Mouse (Mus musculus): Measurements from ENCODE around the gene Rnf181.

The Rnf181 gene

DNA sequence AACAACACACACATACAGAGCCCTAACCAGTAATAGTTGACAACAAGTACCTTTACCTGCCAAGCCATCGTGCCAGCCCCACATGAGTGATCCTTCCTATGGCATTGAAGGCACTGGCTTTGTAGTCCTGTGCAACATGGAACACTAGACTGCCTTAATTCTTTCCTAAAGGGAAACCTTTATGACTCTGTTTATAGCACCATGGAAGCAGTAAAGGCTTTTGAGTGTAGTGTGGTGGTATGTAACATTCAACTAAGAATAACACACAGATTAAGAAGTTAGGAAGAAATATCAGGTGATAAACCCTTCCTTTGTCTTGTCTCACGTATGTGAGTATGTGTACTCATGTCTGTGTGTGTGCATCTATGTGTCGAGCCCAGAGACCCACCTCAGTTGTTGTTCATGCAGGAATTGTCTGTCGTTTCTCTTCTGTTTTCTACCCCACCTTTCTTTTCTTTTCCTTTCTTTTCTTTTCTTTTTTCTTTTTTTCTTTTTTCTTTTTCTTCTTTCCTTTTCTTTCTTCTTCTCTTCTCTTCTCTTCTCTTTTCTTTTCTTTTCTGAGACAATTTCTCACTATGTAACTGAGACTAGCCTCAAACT, at the start of gene Rnf181:
Rnf181 (minus strand) TSS at position 113 of the 600 bp plus-strand sequence.
- no peak for DNase-seq (ENCODE audit: low spot score)

DNA sequence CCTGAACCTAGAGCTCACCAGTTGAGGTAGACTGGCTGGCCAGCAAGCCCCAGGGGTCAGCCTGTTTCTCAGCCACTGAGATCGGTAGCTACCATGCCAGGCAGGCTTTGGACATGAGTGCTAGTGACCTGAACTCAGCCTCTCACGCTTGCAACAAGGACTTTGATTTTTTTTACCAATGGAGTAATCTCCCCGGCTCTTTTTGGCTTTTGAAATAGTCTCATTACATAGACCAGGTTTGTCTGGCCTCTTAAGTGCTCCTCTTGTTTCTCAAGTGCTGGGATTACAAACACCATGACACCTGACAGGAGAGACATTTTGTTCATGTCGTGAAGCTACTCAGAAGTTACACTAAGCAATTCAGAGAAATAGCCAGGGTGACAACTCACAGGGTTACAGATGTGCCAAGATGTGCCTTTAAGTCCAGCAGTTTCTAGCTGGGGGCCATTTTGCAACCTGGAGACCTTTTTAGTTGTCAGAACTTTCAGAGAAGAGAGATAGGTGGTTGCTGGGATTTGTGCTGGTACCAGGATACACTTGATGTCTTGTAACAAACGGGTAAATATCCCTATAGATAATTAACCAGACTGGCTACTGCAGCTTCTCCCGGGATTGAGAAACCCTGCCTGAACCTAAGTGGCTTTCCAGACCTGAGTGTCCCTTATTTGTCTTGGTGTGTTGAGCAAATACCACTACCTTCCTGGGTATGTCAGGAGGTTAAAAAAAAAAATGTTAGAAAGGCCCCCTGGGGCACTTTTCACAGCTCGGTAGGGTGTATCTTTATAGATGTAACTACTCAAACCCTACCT, 49.4 kb upstream of the Rnf181 start:
- DNase-seq (ENCODE audit: low spot score) = no peak

DNA sequence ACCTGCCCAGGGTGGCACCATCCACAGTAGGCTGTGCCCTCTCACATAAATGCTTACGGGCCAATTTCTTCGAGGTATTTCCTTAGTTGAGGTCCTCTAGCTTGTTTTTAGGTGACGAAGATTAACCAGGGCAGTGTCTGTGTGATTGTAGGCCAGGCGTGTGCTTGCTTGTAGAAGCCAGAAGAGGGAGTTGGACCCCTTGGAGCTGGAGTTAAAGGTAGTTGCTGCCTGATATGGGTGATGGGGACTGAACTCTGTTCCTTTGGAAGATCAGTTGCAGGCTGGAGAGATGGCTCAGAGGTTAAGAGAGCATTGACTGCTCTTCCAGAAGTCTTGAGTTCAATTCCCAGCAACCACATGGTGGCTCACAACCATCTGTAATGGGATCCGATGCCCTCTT, 48.4 kb upstream of the Rnf181 start:
- DNase-seq (ENCODE audit: low spot score) = no peak

DNA sequence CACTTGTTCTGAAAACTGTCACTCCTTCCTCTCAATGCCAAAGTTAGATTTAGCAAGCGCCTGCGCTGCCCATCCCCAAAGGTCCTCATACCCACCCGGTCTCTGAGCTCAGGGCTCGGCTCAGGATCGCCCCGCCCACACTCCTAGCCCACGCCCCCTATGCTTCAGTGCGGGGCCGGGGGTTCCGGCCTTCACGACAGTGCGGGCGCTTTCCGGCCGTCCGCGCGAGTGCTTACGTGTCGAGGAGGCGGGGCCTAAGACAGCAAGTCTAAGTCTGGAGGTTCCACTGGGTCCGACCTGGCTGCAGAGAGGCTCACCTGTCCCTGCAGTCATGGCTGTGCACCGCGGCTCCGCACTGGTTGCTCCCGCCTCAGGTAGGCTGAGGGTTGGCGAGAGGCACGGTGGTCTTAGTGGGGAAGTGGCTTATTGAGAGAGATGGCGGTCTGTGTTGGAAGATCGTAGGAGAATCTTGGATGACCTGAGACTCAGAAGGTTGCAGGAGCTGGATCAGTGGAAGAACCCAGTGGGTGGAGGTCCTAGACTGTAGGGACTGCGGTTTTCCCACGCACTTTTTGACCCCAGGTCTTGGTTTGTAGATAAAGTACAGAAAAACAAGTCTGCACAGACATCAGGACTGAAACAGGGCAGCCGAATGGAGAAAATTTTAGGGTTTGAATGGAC, 47.5 kb upstream of the Rnf181 start, which contains the start of gene Ggcx:
Ggcx (plus strand) TSS at position 233 of the 681 bp plus-strand sequence.
- DNase-seq (ENCODE audit: low spot score) = peak; percentile 95

DNA sequence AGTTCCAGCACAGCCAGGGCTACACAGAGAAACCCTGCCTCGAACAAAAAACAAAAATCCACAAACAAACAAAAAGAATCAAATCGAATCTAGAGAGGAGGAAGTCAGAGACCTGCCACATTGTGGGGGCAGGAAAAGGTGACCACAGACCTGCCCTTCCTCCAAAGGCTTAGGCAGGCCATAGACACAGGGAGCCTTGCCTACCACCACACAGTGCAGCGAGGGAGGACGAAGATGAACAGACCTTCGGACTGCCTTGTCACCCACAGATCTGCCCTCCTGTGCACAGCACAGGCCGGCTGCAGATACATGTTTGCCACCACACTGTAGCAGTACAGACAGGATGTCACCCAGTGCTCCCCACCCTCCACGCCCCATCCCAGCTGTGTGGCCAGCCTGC, 43.8 kb upstream of the Rnf181 start:
- DNase-seq (ENCODE audit: low spot score) = no peak

DNA sequence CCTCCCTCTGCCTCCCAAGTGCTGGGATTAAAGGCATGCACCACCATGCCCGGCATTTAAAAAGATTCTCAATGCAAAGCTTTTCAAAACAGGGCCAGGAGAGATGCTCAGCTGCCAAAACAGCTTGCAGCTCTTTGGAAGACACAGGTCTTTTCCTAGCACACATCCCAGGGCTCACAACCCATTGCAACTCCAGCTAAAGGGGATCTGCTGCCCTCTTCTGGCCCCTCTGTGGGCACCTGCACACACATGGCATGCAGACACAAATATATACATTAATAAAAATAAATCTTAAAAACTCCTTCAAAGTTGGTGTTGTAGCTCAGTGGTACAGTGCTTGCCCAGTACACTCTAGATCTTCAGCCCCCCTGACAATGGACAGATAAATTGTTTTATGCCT, 43.2 kb upstream of the Rnf181 start:
- no peak for DNase-seq (ENCODE audit: low spot score)

DNA sequence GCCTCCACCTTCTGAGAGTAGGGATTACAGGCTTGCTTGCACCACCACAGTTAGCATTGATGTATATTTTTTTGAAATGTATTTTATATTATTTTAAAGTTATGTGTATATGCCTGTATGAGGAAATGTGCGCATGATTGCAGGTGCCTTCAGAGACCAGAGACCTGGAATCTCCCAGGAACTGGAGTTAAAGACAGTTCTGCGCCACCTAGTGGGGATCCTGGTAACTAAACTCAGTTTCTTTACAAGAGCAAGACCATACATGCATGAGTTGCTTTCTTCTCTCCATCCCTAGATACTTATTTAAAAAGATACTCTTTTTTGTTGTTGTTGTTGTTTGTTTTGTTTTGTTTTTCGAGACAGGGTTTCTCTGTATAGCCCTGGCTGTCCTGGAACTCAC, 42.8 kb upstream of the Rnf181 start:
- DNase-seq (ENCODE audit: low spot score) = peak; percentile 86

DNA sequence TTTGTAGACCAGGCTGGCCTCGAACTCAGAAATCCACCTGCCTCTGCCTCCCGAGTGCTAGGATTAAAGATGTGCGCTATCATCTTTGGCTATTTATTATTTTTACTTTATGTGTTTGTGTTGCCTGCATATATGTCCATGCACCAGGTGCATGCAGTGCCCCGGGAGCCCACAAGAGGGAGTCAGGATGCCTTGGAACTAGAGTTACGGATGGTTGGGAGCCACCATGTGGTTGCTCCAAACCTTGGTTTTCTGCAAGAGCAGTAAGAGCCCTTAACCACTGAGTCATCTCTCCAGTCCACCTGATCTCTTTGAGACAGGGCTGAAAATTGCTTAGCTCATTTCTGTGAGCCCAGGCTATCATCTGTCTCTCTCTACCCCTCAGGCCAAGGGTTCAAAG, 40.4 kb upstream of the Rnf181 start:
- DNase-seq (ENCODE audit: low spot score) = peak; percentile 93

DNA sequence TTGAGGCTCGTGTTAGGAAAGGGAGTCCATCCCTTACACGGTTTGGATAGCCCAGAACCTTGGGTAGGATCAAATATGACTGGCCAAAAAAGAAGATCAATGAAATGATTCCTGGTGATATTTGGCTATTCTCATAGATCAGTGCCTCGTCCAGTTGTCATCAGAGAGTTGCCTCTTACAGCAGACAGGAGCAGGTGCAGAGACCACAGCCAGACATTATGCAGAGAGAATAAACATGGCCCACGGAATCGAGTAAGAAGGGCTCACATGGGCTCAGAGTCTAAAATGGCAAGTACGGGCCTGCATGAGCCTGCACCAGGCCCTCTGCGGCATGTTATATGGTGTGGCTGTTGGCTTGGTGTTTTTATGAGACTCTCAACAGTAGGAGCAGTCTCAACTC, 38.6 kb upstream of the Rnf181 start:
- no peak for DNase-seq (ENCODE audit: low spot score)

DNA sequence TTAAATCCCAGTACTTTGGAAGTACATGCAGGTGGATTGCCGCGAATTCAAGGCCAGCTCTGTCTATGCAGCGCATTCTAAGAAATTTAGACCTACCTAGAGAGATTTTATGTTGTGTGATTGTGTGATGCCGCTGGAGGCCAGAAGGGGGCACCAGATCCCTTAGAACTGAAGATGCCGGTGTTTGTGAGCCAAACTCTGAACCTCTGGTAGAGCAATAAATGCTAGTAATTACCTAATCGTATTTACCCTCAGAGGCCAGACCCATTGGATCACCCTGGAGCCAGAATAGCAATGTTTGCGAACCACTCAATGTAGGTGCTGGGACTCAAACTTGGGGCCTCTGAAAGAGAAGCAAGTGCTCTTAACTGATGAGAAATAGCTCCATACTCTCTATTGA, 35.1 kb upstream of the Rnf181 start:
- DNase-seq (ENCODE audit: low spot score) = peak; percentile 85

DNA sequence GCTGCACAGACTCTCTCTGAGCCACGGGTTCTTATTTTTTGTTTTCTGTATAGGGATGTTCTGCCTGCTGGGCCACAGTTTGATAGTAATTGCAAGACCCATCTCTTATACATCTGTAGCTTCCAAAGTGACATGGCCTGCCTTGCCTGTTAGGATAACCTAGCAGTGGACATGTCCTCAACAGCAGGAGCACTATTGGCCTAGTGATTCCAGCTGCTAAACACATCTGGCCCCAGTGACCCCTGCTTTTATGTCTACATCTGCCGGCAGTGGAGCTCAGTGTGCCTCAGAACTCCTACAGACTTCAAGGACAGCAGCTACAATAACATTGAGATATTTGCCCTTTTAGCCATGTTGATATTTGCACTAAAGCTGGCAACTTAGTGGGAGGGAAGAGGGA, 33.2 kb upstream of the Rnf181 start:
- no peak for DNase-seq (ENCODE audit: low spot score)

DNA sequence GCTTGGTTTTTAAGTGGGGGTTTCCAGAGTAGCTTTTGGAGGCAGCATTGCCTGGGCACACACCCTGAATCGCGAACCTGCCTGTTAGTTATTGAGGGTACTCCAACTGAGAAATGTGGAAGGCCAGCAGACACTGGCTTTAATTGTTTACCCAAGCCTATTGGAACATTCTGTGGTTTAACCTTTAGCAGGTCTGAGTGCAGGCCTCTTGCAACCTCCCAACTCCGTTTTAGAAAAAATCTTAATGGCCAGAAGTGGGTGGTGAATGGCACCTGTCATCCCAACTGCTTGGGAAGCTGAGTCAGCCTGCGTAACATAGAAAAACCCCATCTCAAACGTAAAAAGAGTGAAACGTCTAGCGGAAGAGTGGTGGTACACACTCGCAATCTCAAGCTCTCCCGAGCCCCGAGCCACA, 30.1 kb upstream of the Rnf181 start:
- no peak for DNase-seq (ENCODE audit: low spot score)

DNA sequence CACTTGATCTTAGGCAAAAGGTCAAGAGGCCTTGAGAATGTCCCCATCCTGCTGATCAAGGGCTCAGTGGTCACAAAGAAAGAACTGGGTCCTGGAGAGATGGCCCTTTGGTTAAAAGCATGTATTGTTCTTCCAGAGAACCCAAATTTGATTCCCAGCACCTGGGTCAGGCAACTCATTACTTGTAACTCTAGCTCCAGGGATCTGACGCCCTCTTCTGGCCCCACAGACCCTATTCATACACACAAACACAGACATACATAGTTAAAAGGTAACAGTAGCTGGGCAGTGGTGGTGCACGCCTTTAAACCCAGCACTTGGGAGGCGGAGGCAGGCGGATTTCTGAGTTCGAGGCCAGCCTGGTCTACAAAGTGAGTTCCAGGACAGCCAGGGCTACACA, 25.6 kb upstream of the Rnf181 start:
- no peak for DNase-seq (ENCODE audit: low spot score)

DNA sequence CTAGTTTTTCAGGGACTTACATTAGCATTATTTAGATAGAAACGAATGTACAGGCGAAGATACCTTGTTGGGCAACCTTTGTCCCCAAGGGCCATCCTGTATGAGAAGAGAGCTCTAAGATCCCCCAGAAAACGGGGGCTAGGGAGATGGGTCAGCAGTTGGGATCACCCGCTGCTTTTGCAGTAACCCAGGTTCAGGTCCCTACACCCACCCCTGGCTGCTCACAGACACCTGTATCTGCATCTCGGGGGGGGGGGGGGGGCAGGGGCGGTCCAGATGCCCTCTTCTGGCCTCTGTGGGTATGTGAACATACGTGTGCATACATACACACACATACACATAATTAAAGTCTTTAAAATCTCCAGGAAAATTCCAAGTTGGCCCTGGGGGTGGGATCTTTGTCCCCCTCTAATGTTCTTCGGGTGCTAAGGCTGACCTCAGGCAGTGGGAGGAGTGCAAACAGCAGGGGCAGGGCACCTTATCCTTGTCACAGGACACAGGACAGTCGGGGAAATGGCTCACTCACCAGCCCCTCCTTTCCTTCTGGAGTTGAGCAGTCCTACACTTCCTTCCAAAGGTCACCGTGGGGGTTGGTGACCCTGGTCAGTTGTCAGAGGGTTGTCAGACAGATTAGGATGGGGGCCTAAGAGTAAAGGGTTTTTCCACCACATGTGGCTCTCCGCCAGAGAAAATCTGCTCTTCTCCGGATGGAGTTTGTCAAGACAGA, 24.2 kb upstream of the Rnf181 start:
- peak; percentile 72 for DNase-seq (ENCODE audit: low spot score)

DNA sequence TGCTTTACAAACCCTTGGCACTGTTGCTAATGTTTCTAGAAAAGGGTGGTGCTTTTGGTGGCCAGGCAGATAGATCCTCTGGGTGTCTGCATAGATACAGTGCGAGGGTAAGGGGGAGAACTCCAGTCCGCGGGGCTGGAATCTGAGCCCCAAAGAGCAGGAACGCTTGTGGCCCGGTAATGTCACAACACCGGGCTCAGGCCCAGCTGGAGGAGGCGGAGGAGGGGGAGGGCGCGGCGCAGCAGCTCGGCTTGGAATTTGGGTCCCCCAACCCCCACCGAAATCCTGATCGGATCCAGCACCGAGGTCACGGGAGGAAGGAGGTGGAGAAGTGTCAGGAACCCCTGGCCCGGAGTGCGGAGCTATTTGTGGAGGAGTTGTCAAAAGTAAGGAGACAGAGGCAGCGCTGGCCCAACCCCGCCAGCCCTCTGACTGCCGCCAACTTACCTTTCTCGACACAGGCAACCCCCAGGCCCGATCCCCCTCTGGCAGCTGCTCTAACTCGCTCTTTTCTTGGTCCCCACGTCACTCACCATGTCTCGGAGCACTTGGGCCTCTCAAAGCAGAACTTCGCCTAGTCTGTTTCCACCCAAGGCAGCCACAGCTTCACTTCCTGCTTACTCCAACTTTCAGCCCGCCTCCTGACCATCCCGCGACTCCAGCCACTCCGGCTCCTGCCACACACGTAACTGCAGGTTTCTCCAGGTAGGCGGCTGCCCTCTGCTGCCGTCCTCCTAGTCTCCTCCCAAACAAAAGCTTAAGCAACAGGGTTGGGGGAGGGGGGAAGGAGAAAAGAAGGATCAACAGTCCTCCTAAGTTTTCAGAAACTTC, 23.4 kb upstream of the Rnf181 start, which contains the start of gene Vamp8:
Vamp8 (minus strand) TSS at position 763 of the 831 bp plus-strand sequence.
- peak; percentile 93 for DNase-seq (ENCODE audit: low spot score)

DNA sequence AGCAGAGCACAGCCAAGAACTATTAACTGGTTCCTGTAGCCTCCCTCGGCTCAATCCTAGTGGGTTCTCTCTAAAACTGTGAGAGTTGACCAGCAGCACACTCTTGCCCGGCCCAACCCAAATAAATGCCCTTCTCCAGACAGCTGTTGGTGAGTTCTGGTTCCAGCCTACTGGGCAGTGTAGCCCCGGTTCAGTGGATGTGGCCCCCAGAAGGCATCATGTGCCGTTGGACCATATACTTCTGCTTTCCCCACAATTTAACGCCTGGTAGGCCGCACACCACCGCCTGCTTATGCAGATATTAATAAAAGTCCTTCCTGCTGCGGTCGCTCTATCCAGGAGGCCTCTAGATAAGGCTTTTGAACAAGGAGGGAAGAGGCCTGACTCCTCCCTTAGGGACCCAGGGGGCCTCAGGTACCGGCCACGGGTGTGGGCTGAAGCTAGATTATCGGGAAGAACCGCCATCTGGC, 22.8 kb upstream of the Rnf181 start:
- no peak for DNase-seq (ENCODE audit: low spot score)

DNA sequence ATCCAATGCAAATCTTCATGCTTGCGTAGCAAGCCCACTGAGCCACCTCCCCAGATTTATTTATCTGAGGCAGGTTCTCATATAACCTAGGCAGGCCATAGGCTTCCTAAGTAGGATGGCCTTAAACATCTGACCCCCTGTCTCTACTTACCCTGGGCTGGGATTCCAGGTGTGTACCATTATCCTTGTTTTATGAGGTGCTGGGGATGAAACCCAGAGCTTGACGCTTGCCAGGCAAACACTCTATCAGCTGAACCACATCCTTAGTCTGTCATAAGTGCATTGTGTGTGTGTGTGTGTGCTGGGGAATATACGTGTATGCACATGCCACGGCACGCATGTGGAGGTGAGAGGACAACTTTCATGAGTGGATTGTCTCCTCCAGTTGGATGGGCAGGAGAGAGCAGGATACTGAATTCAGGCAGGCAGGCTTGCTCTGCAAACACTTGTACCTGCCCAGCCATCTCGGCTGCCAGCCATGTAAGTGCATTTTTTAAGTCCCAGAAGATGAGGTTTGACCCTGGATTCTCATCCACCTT, 22.1 kb upstream of the Rnf181 start:
- no peak for DNase-seq (ENCODE audit: low spot score)

DNA sequence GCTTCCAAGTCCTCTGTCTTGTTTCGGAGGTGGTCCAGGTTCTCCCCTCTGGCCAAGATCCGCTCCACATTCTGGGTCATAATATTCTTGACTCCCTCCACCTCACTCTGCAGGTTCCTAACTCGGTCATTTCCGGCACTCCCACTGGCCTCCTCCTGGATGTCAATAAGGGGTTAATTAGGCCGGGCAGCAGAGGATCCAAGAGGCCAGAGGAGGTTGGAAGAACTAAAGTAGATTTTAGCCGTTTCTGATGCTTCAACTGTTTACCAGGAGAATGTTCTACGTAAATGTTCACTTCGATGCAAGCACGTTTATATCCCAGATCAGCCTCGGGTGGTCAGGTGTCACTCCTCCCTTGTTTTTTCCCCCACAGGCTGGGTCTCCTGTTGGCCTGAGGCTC, 21.5 kb upstream of the Rnf181 start:
- DNase-seq (ENCODE audit: low spot score) = no peak

DNA sequence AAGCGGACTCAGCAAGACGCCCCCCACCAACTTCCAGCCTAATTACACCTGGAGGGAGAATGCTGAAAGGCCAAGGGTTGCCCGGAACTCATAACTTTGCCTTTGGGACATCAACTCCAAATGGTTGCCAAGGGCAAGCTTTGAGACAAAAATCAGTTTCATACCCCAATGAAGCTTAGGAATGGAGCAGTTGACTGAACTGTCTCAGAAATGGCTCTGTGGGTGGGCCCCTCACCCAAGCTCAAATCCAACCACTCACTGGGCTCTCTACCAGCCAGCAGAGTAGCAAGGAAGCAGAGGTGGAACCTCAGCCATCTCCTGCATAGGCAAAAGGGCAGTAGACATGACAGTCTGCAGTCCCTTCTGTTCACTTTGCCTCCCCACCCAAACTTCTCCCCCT, 21.1 kb upstream of the Rnf181 start:
- no peak for DNase-seq (ENCODE audit: low spot score)

DNA sequence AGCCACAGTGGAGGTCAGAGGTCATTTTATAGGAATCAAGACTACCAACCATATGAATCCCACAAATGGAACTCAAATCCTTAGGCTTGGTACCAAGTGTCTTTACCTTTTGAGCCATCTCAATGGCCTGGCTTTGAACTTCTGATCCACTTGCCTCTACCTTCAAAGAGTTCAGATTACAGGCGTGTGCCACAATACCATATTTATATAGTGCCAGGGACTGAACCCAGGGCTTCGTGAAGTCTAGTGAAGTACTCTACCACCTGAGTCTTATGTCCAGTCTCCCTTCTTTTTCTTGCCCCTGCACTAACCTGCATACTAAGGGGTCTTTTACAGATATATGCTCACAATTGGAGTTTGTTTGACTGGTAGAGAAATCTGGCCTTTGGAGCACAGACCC, 19.8 kb upstream of the Rnf181 start:
- DNase-seq (ENCODE audit: low spot score) = no peak

DNA sequence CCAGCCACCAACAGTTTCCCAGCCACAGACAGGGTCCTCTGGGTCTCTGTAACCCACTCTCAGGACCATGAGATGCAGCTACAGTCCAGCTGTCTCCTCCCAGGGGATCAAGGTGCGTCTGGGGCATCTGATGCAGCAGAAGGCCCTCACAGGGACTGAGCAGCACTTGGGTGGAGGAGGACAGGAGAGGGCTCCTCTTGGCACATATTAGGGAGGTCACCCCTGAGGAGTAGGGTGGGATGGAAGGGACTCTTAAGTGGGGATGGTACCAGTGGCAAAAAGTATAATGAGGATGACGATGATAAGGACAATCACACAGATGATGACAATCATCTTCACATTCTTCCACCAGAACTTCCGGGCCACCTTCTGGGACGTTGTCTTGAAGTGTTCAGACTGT, 18.5 kb upstream of the Rnf181 start:
- DNase-seq (ENCODE audit: low spot score) = no peak

Measured in adipocyte (in vitro differentiated cells).